Mouse (Mus musculus) hematopoietic stem cell, adult 5-6 weeks (primary cell): ENCODE results near the gene Gm11639. TPM values are rescaled to one million over a fixed set of nuclear protein-coding genes. Genes with fewer than 3 reads are reported as not detected.
A peak's percentile ranks its signal among the peaks of the same experiment; 100 is the strongest.
"Not testable (repeated sequence)": the region's sequence is repeated elsewhere in the genome, so short reads cannot be mapped to it uniquely, and the experiment has no call there.

Experiments used
- ATAC-seq, 2 experiments: fragments of 125-278 bp in 1 of 2; replicated peaks in 1 of 2; 2 replicates each; pipeline ENCODE4 v1.8.0; 2016 to 2017; ENCODE audit warnings: inconsistent platforms in 2 of 2, mild to moderate bottlenecking in 2 of 2, moderate number of reproducible peaks in 2 of 2, low read depth in 1 of 2, moderate TSS enrichment in 1 of 2; ENCODE audit not compliant: low FRiP score in 2 of 2, poor library complexity in 2 of 2, severe bottlenecking in 2 of 2, insufficient read depth in 1 of 2, low TSS enrichment in 1 of 2
- total RNA-seq: library from RNA; stranded (forward); fragments of 172-1452, 232-1000 nt; gene quantifications from 2 replicates; pipeline ENCODE4 v1.2.3, GENCODE M21; 2017

The Gm11639 gene
- total RNA-seq, 1 experiment from 2014 or later, result not detected

- no peak for ATAC-seq
These were observed 296.0 kb downstream of the Gm11639 start for GRCm38 (mm10) chr11:104981342-104982055.

DNA sequence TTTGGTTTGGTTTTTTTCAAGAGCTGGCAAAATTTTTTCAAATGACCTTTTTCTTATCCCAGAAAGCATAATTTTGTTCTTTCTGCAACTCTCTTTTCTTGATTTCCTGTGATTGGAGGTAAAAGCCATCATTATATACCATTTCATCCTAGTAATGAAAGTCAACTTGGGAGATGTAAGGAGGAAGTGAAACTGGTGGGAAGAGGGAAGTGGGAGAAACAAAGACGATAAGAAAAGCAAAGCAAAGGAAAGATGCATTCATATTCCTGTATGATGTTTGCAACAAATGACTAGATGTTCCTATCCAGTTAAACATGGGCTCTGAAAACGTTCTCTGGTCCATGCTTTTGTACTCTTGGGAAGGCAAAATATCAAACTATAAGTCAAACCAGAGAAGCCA is 323.7 kb downstream of the Gm11639 start:
- ATAC-seq, result no peak

DNA sequence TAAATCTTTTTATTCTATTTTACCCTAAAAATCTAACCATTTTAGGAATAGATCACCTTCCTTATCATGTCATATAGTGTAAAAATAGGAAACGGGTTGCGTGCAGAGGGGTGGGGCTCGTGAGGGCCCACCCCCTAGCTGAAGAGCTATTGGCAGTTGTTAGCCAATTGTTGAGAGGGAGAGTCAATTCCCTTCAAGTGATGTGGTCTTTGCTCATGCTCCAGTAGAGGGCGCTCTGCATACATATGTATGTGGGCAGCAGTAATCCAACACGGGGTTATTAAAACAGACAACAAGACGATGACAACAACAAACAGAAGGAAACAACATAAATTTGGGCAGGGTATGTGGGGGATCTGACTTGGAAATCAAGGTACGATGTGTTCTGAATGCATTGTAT is 335.6 kb downstream of the Gm11639 start:
- 0 out of 4 replicates have a peak, but pooled peaks of 1 of the 2 experiments have one; percentile 37 for ATAC-seq

GRCm38 (mm10) chr11:105028744-105029348 is 343.3 kb downstream of the Gm11639 start:
- ATAC-seq, result no peak

DNA sequence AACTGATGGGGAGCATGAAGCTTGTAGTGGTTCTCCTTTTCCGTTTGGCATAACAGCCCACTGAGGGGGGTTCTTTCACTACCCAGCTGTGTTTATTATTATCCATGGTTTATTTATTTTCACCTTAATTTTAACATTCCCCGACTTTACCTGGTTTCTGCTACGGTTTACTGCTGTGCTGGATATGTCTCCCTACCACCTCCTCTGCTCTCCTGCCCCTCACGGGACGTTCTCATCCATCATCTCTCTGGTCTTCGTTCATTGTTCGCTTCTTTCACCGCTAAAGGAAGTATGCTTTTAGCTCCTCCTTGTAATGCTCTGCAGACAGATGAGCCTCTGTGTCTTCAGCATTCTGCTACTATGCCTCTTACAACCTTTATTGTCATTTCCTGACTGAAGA is 344.0 kb downstream of the Gm11639 start:
- no peak for ATAC-seq

GRCm38 (mm10) chr11:105030229-105030628 is 344.7 kb downstream of the Gm11639 start:
- ATAC-seq, result no peak

GRCm38 (mm10) chr11:105031103-105031502 is 345.6 kb downstream of the Gm11639 start:
- no peak for ATAC-seq

GRCm38 (mm10) chr11:105035081-105035480 is 349.6 kb downstream of the Gm11639 start:
- ATAC-seq, result no peak

- no peak for ATAC-seq
These were observed 377.8 kb downstream of the Gm11639 start, which contains the start of gene Efcab3 for GRCm38 (mm10) chr11:105063292-105063691. Gene Efcab3 (plus strand): TSS chr11:105063592.

DNA sequence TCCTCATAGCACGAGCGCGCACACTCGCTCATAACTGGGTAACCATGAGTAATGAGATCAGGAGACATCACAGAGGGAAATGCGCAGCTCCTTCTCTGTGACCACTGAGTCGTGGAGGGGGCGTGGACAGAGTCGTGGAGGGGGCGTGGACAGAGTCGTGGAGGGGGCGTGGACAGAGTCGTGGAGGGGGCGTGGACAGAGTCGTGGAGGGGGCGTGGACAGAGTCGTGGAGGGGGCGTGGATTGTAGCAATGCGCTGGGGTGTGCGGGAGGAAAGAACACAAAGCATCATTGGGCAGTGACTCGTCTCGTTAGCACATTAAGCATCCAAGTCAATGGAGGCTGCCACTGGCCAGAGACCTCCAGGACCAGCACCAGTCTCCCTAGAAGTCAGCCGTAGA is 426.9 kb downstream of the Gm11639 start:
- not testable (repeated sequence) for ATAC-seq

- ATAC-seq, result no peak
These were observed 432.3 kb downstream of the Gm11639 start for GRCm38 (mm10) chr11:105117814-105118213.

- no peak for ATAC-seq
These were observed 435.1 kb downstream of the Gm11639 start for GRCm38 (mm10) chr11:105120551-105121061.

- ATAC-seq, result not testable (repeated sequence)
These were observed 436.3 kb downstream of the Gm11639 start for GRCm38 (mm10) chr11:105121792-105122191.

- peak; percentile 50 to 52; a peak in 1 of 4 replicates for ATAC-seq
These were observed 438.5 kb downstream of the Gm11639 start for GRCm38 (mm10) chr11:105123986-105124385.

GRCm38 (mm10) chr11:105125735-105126519 is 440.4 kb downstream of the Gm11639 start, which contains the start of gene Mettl2:
Gene Mettl2 (plus strand): TSS chr11:105126425.
- ATAC-seq, result peak; percentile 58 to 87

DNA sequence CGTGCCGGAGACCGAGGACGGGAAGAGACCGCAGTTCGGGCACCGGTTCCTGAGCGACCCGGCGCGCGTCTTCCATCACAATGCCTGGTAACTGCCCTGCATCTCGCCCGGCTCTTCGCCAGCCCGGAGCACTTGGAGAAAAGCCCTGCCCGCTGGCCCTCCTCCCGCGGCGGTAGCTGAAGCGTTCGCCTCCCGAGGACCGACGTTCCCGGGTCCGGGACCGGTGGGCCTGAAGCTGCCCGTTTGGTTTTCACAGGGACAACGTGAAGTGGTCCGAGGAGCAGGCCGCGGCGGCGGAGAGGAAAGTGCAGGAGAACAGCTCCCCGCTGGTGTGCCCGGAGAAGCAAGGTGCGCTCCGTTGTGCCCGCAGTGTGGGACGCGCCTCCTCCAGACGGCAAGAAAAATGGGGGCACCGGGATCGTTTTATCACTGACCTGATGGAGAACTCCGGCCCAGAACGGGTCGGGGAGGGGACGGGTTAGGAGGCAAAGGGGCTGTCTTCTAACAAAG is 441.1 kb downstream of the Gm11639 start:
- peak in 1 of 2 experiments; percentile 14; a peak in 1 of 4 replicates for ATAC-seq

GRCm38 (mm10) chr11:105135692-105136091 is 450.2 kb downstream of the Gm11639 start:
- ATAC-seq, result no peak
